Mouse (Mus musculus): Measurements from ENCODE around the gene Gng2. TPM values are rescaled to one million over a fixed set of nuclear protein-coding genes. Genes with fewer than 3 reads are reported as not detected.
"Not testable (repeated sequence)": the region's sequence is repeated elsewhere in the genome, so short reads cannot be mapped to it uniquely, and the experiment has no call there.

Gene Gng2
- polyA plus RNA-seq, 1 experiment from 2014 or later, result 201 TPM

- no peak overlapping the region for H3K4me3 ChIP-seq (ENCODE audit: low read depth, low read length)
- no peak overlapping the region for H3K4me2 ChIP-seq (replicated peaks; ENCODE audit: low read depth, low read length)
- WGBS, result 82% methylated on average over 11 of the region's 11 CpGs
- H3K27me3 ChIP-seq (ENCODE audit: control insufficient read depth, insufficient read depth, low read length), result no peaks in the 10 kb centered on the region
- H3K4me1 ChIP-seq (replicated peaks; ENCODE audit: control insufficient read depth, insufficient read depth, low read length), result no peaks in the 10 kb centered on the region
- no peaks in the 10 kb centered on the region for H3K36me3 ChIP-seq (ENCODE audit: control insufficient read depth, insufficient read depth, low read length)
- H3K9me3 ChIP-seq (ENCODE audit: control insufficient read depth, low read length), result no peaks in the 10 kb centered on the region
- H3K27ac ChIP-seq (ENCODE audit: low read depth, low read length), result no peak overlapping the region
- DNase-seq (ENCODE audit: low spot score) (no peak), ATAC-seq (ENCODE audit: low FRiP score) (no peak)
- H3K9ac ChIP-seq (ENCODE audit: low read depth, low read length), result no peak overlapping the region
These were observed 103.1 kb downstream of the Gng2 start for GRCm38 (mm10) chr14:19874201-19874807.

DNA sequence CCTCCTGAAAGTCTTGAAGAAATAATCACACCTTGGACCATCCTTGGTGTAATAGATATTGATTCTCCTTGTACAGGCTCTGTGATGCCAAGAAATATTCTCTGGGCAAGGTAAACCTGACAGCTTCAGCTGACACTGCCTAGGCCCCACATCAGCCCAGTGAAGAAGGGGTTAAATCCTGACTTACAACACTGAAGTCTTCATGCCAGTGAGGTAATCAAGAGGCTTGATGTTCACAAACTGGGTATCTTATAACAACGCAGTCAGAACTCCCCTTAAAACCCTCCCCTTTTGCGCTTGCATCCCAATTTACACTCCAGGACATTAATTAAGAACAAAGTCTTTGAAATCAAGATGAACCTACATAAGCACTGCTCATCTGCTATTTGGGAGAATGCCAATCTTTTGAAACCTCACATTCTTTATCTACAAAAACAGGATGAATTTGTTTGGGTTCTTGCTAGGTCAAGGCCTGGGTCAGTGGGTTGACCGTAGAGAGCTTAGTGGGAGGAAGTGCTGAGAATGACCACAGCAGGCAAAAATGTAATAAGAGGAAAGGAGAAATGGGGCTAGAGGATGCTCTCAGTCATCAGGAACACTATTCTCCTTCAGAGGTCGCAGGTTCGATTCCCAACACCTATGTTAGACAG lies 110.0 kb downstream of the Gng2 start:
- Histone ChIP-seq H3K27me3 (ENCODE audit: control insufficient read depth, insufficient read depth, low read length) (no peaks in the 10 kb centered on the region), H3K27ac (ENCODE audit: low read depth, low read length) (no peak overlapping the region), H3K4me1 (replicated peaks; ENCODE audit: control insufficient read depth, insufficient read depth, low read length) (no peaks in the 10 kb centered on the region), H3K36me3 (ENCODE audit: control insufficient read depth, insufficient read depth, low read length) (no peaks in the 10 kb centered on the region), H3K4me2 (replicated peaks; ENCODE audit: low read depth, low read length) (no peak overlapping the region), H3K4me3 (ENCODE audit: low read depth, low read length) (no peak overlapping the region), H3K9ac (ENCODE audit: low read depth, low read length) (no peak overlapping the region), H3K9me3 (ENCODE audit: control insufficient read depth, low read length) (no peaks in the 10 kb centered on the region)
- ATAC-seq (ENCODE audit: low FRiP score) (no peak), DNase-seq (ENCODE audit: low spot score) (no peak)
- 67% methylated on average over 5 of the region's 5 CpGs for WGBS

- H3K36me3 ChIP-seq (ENCODE audit: control insufficient read depth, insufficient read depth, low read length); H3K27ac ChIP-seq (ENCODE audit: low read depth, low read length); ATAC-seq (ENCODE audit: low FRiP score); H3K4me1 ChIP-seq (replicated peaks; ENCODE audit: control insufficient read depth, insufficient read depth, low read length); DNase-seq (ENCODE audit: low spot score); H3K4me3 ChIP-seq (ENCODE audit: low read depth, low read length); H3K9ac ChIP-seq (ENCODE audit: low read depth, low read length); H3K9me3 ChIP-seq (ENCODE audit: control insufficient read depth, low read length); H3K27me3 ChIP-seq (ENCODE audit: control insufficient read depth, insufficient read depth, low read length); H3K4me2 ChIP-seq (replicated peaks; ENCODE audit: low read depth, low read length): not testable (repeated sequence)
- WGBS, result 86% methylated on average over 9 of the region's 9 CpGs
These were observed 112.3 kb downstream of the Gng2 start for GRCm38 (mm10) chr14:19865121-19865520.

DNA sequence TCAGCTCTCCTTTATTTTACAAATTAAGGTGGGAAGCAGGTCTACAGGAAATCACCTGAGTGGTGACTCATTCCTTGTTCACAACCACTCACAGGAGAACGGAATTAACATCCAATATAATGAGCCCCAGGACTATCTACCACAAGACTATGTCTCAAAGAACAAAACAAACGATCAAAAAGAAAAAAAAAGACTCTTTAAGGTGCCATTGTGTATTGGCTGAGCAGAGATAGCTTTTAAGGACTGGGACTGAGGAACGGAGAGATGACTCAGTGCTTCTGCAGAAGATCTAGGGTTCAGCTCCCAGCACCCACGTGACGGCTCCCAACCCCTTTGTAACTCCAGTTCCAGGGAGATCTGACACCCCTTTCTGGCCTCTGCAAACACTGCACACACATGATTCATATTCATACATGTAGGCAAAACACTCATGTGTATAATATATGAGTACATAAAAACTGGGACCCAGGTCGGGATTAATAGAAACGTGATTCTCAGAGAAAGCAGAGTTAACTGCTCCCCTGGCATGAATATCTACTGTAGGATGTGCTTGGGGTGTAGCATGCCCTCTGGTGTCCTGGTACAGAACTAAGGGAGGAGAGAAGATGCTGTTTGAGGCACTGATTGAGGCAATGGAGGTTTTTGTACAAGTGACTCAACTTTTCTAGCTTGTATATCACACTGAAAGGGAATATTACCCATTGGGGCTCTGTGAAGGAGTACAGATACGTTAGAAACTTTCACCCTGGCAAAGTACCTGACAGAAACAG lies 115.9 kb downstream of the Gng2 start:
- 85% methylated on average over 8 of the region's 8 CpGs for WGBS

DNA sequence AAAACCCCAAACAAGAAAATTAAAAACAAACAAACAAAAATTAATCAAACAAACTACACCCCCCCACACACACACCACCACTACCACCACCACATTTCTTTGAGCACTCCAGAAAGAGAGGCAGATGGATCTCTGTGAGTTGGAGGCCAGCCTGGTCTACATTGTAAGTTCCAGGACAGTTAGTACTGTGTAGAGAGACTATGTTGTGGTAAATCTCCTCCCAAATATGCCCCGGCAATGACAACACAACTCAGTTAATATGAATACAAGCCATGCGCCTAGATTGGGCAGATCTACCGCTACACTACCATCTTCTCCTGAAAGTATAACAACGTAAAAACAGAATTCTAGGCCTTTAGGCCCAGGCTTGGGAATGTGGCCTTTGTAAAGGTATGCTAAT lies 117.1 kb downstream of the Gng2 start:
- no peak overlapping the region for H3K9ac ChIP-seq (ENCODE audit: low read depth, low read length)
- H3K9me3 ChIP-seq (ENCODE audit: control insufficient read depth, low read length), result no peaks in the 10 kb centered on the region
- no peak overlapping the region for H3K27ac ChIP-seq (ENCODE audit: low read depth, low read length)
- ATAC-seq (ENCODE audit: low FRiP score), result no peak
- H3K27me3 ChIP-seq (ENCODE audit: control insufficient read depth, insufficient read depth, low read length), result no peaks in the 10 kb centered on the region
- no peak overlapping the region for H3K4me2 ChIP-seq (replicated peaks; ENCODE audit: low read depth, low read length)
- H3K4me1 ChIP-seq (replicated peaks; ENCODE audit: control insufficient read depth, insufficient read depth, low read length), result no peaks in the 10 kb centered on the region
- no peaks in the 10 kb centered on the region for H3K36me3 ChIP-seq (ENCODE audit: control insufficient read depth, insufficient read depth, low read length)
- no peak for DNase-seq (ENCODE audit: low spot score)
- WGBS, result 93% methylated on average over 4 of the region's 4 CpGs
- H3K4me3 ChIP-seq (ENCODE audit: low read depth, low read length), result no peak overlapping the region

More for the DNA sequence above, 115.9 kb downstream of the Gng2 start:
- Histone ChIP-seq H3K36me3 (ENCODE audit: control insufficient read depth, insufficient read depth, low read length) (no peaks in the 10 kb centered on the region), H3K4me3 (ENCODE audit: low read depth, low read length) (no peak overlapping the region), H3K9ac (ENCODE audit: low read depth, low read length) (no peak overlapping the region), H3K27me3 (ENCODE audit: control insufficient read depth, insufficient read depth, low read length) (no peaks in the 10 kb centered on the region), H3K9me3 (ENCODE audit: control insufficient read depth, low read length) (no peaks in the 10 kb centered on the region), H3K27ac (ENCODE audit: low read depth, low read length) (no peak overlapping the region), H3K4me1 (replicated peaks; ENCODE audit: control insufficient read depth, insufficient read depth, low read length) (no peaks in the 10 kb centered on the region), H3K4me2 (replicated peaks; ENCODE audit: low read depth, low read length) (no peak overlapping the region)
- ATAC-seq (ENCODE audit: low FRiP score) (no peak), DNase-seq (ENCODE audit: low spot score) (no peak)

GRCm38 (mm10) chr14:19858808-19859776 lies 118.3 kb downstream of the Gng2 start:
- H3K9me3 ChIP-seq (ENCODE audit: control insufficient read depth, low read length), result no peaks in the 10 kb centered on the region
- H3K9ac ChIP-seq (ENCODE audit: low read depth, low read length), result no peak overlapping the region
- no peaks in the 10 kb centered on the region for H3K4me1 ChIP-seq (replicated peaks; ENCODE audit: control insufficient read depth, insufficient read depth, low read length)
- H3K4me2 ChIP-seq (replicated peaks; ENCODE audit: low read depth, low read length), result no peak overlapping the region
- H3K27ac ChIP-seq (ENCODE audit: low read depth, low read length), result no peak overlapping the region
- peak; percentile 31 for DNase-seq (ENCODE audit: low spot score)
- WGBS, result 59% methylated on average over 8 of the region's 8 CpGs
- no peaks in the 10 kb centered on the region for H3K36me3 ChIP-seq (ENCODE audit: control insufficient read depth, insufficient read depth, low read length)
- ATAC-seq (ENCODE audit: low FRiP score), result no peak
- H3K4me3 ChIP-seq (ENCODE audit: low read depth, low read length), result no peak overlapping the region
- no peaks in the 10 kb centered on the region for H3K27me3 ChIP-seq (ENCODE audit: control insufficient read depth, insufficient read depth, low read length)

DNA sequence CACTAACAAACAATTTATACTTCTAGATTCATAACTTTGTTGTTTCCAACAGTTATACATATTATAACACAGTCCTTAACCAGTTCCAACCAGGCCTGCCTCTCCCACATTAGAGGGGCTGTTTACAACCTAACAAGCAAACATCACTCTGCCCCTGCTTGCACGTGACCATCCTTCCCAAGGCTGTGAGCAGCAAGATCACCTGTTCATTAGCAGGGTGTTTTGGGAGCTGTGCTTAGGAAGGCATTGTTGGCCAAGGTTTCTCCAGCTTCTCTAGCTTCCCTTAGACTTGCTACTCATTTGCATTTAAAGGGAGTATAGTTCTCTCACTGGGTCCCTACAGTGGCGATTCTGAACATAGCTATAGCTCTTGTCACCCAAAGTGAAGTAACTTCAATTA lies 119.1 kb downstream of the Gng2 start:
- no peaks in the 10 kb centered on the region for H3K27me3 ChIP-seq (ENCODE audit: control insufficient read depth, insufficient read depth, low read length)
- 86% methylated on average over 2 of the region's 2 CpGs for WGBS
- no peak for DNase-seq (ENCODE audit: low spot score)
- H3K9me3 ChIP-seq (ENCODE audit: control insufficient read depth, low read length), result no peaks in the 10 kb centered on the region
- H3K36me3 ChIP-seq (ENCODE audit: control insufficient read depth, insufficient read depth, low read length), result no peaks in the 10 kb centered on the region
- H3K9ac ChIP-seq (ENCODE audit: low read depth, low read length), result no peak overlapping the region
- H3K4me3 ChIP-seq (ENCODE audit: low read depth, low read length), result no peak overlapping the region
- ATAC-seq (ENCODE audit: low FRiP score), result no peak
- H3K4me1 ChIP-seq (replicated peaks; ENCODE audit: control insufficient read depth, insufficient read depth, low read length), result no peaks in the 10 kb centered on the region
- no peak overlapping the region for H3K27ac ChIP-seq (ENCODE audit: low read depth, low read length)
- no peak overlapping the region for H3K4me2 ChIP-seq (replicated peaks; ENCODE audit: low read depth, low read length)

DNA sequence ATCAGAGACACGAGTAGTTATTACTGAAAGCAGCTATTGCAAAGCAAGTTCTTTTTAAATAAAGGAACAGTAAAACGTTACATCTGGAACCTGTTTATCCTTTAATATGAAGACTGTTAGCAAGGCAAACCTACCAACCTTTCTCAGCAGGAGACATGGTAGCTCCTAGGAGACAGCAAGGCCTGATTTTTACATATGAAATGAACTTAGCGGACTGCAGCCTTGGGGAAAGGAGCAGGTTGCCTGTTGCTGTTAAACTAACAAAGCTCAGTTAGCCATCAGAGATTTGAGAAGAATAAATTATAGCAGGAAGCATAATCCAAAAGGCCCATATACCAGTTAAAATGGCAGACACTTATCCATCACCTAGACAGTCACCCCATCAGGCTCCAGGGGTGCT lies 124.0 kb downstream of the Gng2 start:
- Histone ChIP-seq H3K4me3 (ENCODE audit: low read depth, low read length) (no peak overlapping the region), H3K9me3 (ENCODE audit: control insufficient read depth, low read length) (no peaks in the 10 kb centered on the region), H3K36me3 (ENCODE audit: control insufficient read depth, insufficient read depth, low read length) (no peaks in the 10 kb centered on the region), H3K4me1 (replicated peaks; ENCODE audit: control insufficient read depth, insufficient read depth, low read length) (no peaks in the 10 kb centered on the region), H3K27ac (ENCODE audit: low read depth, low read length) (no peak overlapping the region), H3K4me2 (replicated peaks; ENCODE audit: low read depth, low read length) (no peak overlapping the region), H3K27me3 (ENCODE audit: control insufficient read depth, insufficient read depth, low read length) (no peaks in the 10 kb centered on the region), H3K9ac (ENCODE audit: low read depth, low read length) (no peak overlapping the region)
- WGBS, result 35% methylated on average over 3 of the region's 3 CpGs
- DNase-seq (ENCODE audit: low spot score) (no peak), ATAC-seq (ENCODE audit: low FRiP score) (no peak)

Measured in hindbrain, embryonic 11.5 days (tissue).